Mouse (Mus musculus) left cerebral cortex, adult 18-20 months (tissue): ENCODE data around the gene Wbp1l. TPM values are rescaled to one million over a fixed set of nuclear protein-coding genes. Genes with fewer than 3 reads are reported as not detected.

Source experiments
- DNase-seq, 2 experiments: peaks; one replicate each; pipeline ENCODE4 v3.0.0; 2021 to 2022; ENCODE audit warnings: low spot score in 2 of 2, mixed read lengths in 1 of 2
- total RNA-seq, 2 experiments: library from RNA; stranded (reverse); gene quantifications; 2 replicates each; pipeline ENCODE4 v1.2.3; 2021

Gene Wbp1l
- total RNA-seq, 2 experiments from 2014 or later: 34.9 to 37.9 TPM

DNA sequence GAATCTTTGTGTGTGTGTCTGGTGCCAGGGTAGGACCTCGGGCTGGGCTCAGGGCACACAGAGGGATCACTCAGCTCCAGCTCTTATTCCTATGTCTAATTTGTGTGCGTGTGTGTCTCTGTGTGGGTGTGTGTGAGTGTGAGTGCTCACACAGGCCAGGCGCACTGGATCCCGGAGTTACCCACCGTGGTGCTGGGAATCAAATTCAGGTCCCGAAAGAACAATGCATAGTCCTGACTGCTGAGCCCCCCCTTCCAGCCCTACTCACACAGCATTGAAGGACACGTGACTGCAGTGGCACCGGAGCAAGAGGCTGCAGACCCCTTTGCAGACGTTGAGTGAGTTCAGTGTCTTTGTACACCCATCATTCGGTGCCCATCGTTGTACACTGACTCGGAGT lies 26.1 kb downstream of the Wbp1l start:
- DNase-seq: no peak

DNA sequence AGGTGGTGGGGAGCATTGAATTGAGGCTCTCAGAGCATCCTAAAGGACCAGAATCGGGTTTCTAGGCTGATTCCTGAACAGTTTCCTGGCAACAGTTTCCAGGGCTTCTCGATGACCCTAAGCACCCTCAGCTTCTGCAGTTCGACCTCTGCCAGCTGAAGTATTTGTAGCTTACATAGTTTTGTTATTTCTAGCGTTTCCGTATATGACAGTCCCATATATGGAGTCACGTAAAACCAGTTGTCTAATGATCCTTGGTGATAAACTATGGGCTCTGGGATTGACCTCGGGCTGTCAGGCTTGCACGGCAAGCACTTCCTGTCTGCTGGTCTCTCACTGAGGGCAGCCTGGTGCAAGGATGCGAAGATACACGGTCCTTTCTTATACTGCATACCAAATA lies 26.6 kb downstream of the Wbp1l start:
- DNase-seq: no peak

DNA sequence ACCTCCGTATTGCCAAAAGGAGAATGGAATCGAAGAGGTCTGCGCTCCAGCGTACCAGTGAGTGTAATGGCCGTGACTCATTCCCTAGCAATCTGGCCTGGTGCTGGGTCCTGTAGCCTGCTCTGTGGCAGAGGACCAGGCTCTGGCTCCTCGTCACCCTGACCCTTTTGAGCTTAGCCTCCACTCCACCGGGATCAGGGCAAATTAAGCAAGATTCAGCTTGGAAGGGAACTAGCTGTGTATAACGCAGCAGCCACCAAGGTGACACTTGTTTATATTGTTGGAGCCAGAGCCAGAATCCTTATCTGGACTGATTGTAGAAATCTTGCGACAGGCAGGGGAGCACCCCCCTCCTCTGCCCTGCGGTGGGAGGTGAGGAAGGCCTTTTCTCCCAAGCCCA lies 29.5 kb downstream of the Wbp1l start:
- DNase-seq: no peak

DNA sequence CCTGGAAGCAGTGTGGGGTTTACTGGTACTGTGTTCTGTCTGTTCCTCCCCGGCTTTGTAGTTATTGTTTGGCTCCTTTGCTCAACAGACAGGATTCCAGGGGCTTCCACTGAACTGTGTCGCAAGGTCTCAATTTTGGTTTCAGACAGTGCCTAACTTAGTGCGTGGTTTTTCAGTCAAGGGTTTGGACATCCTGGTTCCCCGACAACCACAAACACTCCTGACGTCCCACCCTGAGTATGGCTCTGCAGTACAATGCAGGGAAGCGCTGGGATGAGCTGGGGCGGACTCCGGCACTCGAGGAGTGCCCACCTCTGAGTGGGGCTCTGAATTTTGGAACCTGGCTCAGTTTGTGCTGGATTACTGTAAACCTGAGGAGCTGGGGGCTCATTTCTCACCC lies 30.9 kb downstream of the Wbp1l start:
- DNase-seq: no peak

DNA sequence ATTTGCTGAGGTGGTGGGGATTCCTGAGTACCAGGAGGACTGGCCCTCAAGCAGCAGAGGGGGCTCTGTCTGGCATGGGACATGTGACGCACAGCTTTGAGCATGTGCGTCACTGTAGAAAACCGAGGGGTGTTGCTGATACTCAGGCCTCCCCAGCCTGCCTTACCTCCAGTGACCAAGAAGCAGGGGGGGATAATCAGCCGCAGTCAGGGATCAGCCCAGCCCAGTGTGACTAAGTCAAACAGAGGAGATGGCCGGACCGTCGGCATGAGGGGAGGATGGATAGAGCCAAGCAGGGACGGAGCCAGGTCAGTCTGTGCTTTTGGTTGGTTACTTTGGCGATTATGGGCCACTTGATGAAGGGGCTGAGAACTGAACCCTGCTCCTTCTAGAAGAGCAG lies 32.8 kb downstream of the Wbp1l start:
- DNase-seq: no peak

DNA sequence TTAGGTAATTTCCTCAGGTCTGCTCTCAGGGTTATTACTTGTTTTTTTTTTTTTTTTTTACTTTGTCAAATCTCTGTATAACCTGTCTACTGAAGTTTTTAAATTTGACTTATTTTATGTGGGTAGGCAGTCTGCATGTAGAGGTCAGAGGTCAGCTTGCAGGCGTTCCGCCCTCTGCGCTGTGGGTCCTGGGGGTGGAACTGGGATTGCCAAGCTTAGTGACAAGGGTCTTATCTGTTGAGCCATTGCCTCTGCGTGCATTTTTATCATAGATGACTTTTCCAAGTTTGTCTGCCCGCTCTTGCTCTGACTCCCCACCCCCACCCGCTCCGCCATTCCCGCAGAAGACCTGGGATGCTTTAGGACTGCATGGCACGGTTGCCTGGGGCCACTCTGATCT lies 36.9 kb downstream of the Wbp1l start:
- no peak for DNase-seq

DNA sequence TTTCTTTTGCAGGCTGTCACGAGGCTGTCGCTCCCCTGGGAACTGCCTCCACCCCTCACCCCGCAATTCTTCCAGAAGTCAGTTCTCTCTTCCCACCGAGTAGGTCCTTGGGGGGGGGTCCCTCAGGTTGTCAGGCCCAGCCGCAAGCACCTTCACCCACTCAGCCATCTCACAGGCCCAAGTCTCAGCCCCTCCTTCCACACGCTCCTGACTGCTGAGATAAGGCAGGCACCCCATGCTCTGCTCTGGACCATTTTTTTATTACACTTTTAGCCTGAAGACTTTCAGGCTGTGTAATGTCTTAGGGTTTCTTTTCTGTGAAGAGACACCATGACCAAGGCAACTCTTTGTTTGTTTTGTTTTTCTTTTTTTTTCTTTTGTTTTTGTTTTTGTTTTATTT lies 38.7 kb downstream of the Wbp1l start:
- DNase-seq: no peak

DNA sequence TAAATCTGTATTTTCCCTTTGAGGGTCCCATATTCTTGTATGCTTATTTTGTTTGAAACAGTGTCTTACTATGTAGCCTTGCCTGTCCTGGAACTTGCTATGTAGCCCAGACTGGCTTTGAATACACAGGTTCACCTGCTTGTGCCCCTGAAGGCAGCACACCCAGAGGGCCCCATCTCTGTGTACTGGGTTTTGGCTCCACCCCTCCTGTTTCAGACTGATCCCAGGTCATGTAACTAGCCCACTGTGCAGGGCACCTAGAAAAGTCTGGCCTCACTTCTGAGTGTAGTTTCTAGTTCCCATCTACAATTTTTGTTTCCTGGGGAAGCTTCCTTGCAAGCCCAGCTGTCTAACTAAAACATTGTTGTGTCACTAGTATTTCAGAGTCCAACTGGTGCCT lies 40.2 kb downstream of the Wbp1l start:
- no peak for DNase-seq

DNA sequence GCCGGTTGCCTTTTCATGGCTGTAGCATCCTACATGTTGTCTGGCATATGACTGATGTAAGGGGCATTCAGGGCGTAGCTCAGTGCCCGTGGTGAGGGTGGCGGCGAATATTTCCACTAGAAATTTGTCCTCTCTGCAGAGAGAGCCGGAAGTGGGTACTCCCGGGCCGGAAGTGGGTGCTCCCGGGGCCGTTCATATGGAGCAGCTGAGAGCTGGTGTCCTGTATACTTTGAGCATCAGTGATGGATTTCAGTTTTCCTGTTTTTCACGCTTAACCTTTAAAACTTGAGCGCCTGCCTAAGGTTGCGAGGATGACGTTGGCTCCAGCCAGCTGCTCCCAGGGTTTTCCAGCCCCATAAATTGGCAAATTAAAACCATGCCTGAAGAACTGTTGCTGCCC lies 40.6 kb downstream of the Wbp1l start:
- DNase-seq: no peak

DNA sequence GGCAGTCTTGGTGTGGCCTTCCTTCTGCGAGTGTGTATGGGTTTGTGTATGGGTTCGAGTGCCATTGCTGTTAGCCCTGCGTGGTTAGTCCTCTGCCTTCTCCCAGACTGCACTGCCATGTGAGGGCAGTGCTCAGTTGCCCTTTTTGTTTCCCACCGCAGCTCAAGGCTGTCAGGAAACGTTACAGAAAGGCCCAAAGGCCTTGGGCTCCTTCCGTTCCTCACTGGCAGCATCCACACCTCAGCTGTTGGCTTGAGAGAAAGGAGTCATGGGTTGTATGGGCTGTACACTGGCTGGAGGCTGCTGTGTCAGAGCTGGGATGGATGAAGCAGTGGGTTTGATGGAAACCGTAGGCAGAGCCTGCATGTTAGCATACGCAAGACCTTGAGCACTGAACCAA lies 41.9 kb downstream of the Wbp1l start:
- DNase-seq: no peak

DNA sequence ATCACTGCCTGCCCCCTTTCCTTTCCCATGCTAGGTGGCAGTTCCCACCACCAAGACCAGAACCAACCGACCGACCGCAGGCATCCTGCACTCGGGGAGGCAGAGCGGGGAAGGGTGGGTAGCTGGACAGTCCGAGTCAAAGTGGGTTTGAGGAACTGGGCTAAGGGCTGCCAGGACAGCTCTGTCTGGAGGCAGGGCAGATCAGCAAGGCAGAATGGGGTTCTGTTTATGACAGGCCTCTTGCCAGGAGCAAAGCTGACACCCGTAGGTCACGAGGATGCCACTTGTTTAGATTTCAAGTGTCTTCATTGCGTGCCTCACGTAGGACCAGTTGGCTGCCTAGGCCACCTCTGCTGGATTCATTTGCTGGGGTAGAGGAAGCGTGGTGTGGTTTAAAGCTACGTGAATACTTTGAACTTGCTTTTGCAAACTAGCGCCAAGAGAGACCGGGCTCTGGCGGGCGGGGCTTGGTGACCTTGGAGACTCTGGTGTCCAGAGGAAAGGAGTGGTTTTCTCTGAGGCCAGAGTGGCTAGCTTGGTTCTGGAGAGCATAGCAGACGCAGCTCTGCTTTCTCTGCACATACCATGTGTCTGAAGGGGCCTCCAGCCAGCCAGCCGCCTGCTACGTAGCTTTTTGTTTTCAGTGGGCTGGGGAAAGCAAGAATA lies 42.7 kb downstream of the Wbp1l start:
- DNase-seq: no peak

DNA sequence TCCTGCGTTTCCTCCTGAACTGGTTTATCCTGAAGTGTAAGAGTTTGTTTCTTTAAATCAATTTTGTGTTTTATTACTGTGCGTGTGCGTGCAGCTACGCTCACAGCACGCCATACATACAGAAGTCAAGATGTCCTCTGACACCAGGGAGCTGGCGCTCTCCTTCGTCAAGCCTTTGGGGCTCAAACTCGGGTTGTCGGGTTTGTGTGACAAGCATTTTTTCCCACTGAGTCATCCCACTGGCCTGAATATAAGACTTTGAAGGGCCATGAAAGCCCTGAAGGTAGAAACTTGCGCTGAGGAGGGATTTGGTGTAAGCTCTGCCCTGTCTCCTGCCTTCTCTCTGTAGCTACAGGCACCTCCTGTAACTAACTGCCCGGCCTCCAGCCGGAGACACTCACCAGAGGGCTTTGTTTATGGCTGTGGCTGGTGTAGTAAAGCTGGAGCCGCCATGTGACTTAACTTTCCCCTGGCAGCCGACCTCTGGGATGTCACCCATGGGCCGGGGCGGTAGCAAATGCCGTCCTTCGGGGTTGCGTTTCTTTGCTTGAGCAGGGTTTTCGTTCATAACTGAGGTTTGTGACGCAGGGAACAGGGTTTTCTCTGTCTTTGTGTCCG lies 43.4 kb downstream of the Wbp1l start:
- no peak for DNase-seq

DNA sequence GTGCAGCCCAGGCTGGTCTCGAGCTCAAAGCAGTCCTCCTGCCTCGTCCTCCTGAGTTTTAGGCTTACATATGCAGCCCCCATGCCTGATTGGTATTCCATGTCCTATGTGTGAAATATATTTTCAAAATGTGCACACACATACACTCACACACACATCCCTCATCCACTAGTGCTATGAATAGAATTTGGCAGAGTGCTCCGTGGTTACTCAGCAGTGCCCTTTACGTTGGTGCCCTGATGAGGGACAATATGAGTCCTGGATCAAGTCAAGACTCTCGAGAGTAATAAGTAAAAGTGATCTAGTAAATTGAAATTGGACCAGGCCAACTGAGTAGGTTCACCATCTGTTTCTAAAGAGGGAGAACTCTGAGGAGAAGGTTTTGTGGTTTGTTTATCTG lies 44.4 kb downstream of the Wbp1l start:
- DNase-seq: no peak

DNA sequence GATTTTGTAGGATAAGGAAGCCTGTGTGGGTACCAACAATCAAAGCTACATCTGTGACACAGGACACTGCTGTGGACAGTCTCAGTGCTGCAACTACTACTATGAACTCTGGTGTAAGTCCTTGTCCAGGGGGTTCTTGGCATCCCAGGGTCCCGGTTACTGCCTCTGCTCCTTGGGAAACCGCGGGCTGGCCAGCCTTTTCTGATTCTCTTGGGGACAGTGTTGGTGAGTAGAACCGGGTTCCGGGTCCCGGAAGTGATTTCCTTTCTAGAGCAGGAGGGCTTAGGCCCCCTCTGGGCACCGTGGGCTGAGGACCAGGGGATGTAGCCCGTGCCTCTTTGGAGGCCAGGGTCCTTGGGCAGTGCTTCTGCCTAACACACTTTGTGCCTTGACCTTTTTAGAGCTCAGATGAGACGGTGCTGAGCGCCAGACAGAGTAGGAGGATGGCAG lies 45.5 kb downstream of the Wbp1l start:
- DNase-seq: no peak

DNA sequence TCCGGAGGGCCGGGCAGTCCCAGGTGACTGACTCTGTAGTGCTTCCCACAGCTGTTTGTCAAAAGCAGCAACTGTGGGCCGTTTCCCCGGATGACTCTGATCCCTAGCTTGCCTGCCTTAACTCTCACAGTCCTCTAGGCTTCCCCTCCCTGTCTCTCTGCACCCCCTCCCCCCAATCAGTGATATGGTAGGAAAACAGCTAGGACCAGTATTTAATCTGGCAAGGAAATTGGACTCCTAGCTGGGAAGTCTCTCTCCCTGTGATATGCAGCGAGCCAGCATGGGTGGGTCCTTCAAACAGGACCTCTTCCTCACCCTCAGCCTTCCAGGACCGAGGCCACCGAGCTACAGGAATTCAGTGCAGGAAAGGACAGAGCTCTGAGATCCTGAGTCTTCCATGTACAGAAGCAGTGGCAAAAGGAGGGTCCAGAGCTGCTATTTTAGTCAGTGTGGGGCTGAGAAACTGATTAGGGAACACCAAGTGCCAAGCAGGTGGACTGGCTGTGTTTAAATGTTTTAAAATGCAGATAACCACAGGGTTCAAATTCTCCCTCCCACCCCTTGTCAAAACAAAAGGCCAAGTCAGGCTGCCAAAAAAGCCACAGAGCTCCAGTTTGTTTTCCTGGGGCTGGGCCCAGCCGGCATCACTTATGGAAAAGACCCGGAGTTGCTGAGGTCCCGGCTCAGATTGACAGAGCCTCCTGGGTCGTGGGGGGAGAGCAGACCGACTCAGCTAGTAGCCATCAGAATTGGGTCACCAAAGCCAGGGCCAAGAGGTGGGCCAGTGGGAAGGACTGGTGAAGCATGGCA lies 46.1 kb downstream of the Wbp1l start:
- no peak for DNase-seq

DNA sequence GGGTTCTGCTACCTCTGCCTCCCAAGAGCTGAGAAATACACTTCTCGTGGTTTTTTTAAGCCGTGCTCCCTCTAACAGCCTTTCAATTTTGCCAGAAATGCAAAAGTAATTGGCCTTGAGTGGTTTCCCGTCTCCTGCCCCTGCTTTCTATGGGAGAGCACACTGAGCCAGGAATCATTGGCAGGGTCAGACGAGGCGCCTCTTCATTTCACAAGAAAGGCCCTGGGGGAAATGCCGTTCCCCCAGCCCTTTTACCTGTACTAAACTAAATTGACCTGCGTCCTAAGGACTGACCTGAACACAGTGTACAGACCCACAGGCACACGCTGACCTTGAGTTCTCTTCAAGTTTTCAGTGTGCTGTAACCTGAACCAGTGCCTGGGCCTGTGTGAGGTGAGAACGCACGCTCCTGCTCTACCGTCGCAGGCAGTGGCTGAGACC lies 47.2 kb downstream of the Wbp1l start:
- DNase-seq: no peak

DNA sequence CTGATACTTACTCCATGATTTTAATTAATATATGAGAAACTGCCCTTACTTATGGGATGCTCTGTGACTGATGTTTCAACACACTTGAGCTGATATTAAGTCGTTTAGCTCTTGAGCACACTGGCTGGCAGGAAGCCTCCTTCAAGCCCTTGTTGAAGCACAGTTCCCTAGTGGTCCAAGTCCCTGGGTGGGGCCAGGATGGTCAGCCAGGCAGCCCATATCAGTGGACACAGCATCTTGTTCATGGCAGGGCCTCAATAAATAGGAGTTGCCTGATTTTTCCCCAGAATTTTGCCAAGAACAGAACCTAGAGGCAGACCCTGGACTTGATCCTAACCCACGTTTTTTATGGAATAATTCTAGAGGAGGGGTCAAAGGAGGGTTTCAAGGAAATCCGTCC lies 48.4 kb downstream of the Wbp1l start:
- no peak for DNase-seq

DNA sequence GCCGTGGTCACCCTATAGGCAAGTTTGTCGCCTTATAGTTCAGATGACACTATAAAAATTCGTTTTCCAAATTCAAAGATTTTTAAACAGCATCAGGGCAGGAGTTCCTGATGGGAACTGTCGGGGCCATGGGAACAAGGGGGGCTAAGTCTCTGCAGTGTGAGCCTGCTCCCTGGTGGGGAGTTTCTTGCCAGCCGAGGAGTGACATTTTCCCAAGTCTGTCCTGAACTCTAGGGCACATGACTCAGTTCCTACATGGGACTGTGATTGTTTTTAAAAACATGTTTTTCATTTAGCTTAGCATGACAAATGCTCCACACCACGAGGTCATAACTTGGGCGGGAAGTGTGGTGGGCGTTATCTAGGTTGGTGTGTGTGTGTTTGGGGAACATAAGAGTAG lies 49.0 kb downstream of the Wbp1l start:
- DNase-seq: no peak

DNA sequence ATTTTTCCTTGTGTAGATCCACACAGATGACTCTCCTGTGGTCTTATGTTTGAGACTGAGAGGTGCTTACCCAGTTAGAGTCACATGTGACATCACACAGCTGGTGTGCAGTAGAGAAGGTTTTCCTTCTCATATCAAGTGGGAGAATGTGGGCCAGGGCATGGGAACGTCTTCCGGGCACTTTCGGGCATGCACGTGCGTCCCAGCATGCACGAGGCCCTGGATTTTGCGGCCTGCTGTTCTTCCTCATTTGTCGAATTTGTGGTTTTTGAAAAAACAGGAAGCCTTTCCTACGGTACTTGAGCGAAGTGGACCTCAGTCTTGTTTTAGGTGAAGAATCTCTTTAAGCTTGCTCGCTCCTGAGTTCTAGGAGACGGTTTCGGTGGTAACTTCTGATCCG lies 49.7 kb downstream of the Wbp1l start:
- DNase-seq: no peak

DNA sequence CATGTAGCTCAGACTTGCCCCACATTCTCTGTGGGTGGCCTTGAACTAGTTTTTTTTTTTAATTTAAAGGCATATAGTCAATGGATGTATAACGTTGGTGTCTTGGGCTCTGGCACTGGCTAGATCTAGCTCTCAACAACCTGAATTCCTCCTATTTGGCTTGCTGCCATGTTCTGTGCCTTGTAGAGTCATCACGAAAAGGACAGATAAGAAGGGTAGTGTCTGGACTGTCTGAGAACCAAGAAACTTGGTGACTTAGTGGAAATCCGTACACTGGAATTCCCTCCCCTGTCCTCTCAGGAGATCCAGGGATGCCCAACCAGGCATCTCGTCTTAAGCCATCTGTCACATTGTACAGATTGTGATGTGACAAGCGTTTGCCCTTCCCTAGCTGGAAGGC lies 54.3 kb downstream of the Wbp1l start:
- no peak for DNase-seq

DNA sequence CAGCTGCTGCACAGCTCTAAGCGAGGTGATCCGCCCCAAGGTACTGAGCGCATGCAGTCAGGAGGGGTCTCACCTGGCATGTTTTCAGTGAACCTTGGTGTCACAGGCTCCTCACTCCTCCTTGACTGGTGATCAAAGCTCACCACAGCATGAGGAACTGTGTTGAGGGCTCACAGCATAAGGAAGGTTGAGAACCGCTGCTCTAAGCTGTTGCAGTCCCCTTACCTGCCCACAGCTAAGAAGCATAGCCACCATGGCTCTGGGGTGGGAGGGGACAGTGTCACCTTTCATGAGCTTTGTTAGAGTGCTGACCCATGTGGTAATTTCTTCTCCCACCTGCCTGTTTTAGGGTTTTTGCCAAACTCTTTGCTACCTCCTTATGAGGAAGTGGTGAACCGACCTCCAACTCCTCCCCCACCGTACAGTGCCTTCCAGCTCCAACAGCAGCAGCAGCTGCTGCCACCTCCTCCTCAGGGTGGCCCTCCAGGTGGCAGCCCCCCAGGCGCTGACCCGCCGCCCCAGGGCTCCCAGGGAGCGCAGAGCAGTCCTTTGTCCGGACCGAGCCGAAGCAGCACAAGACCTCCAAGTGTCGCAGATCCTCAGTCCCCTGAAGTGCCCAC lies 54.8 kb downstream of the Wbp1l start:
- DNase-seq: no peak

DNA sequence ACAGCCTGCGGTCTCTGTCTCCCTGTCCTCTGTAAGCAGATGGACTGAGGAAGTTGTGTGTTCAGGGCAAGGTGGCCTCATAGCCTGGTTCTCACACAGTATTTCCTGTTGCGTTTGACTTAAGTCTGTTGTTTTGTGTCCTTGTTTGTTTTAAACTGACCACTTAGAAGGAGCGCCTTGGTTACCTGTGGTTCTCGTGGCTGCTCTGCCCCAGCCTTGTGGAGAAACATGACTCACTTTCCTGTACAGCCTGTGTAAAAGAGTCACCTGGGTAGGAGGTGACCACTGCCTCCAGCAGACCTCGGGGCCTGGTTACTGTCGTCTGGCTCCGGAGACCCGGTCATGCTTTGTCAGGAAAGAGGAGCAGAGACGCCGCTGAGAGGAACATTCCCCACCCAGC lies 56.7 kb downstream of the Wbp1l start:
- DNase-seq: no peak
